Mouse (Mus musculus): Measurements from ENCODE around the gene Abhd14a. TPM values are rescaled to one million over a fixed set of nuclear protein-coding genes. Genes with fewer than 3 reads are reported as not detected.
A peak's percentile ranks its signal among the peaks of the same experiment; 100 is the strongest.

The Abhd14a gene
- polyA plus RNA-seq, 1 experiment from 2014 or later = 55.5 TPM

- no peak overlapping the region for H3K27ac ChIP-seq
- ATAC-seq (replicated peaks; ENCODE audit: low FRiP score) = no peak
- peaks cover 37% of the 10 kb centered on the region for H3K4me1 ChIP-seq
These were observed 44.7 kb downstream of the Abhd14a start for GRCm38 (mm10) chr9:106402607-106403375.

GRCm38 (mm10) chr9:106402149-106402548 is 45.3 kb downstream of the Abhd14a start:
- Histone ChIP-seq H3K27me3 (no peaks in the 10 kb centered on the region), H3K36me3 (no peaks in the 10 kb centered on the region), H3K4me3 (replicated peaks) (no peak overlapping the region), H3K9ac (no peak overlapping the region), H3K4me2 (no peak overlapping the region), H3K9me3 (replicated peaks) (no peaks in the 10 kb centered on the region), H3K27ac (no peak overlapping the region), H3K4me1 (peaks cover 37% of the 10 kb centered on the region)
- 88% methylated on average over 5 of the region's 5 CpGs for WGBS
- ATAC-seq (replicated peaks; ENCODE audit: low FRiP score) = no peak

More at GRCm38 (mm10) chr9:106402607-106403375, 44.7 kb downstream of the Abhd14a start:
- Histone ChIP-seq H3K9me3 (replicated peaks) (no peaks in the 10 kb centered on the region), H3K4me2 (no peak overlapping the region), H3K27me3 (no peaks in the 10 kb centered on the region), H3K9ac (no peak overlapping the region), H3K36me3 (no peaks in the 10 kb centered on the region), H3K4me3 (replicated peaks) (no peak overlapping the region)
- WGBS = 63% methylated on average over 16 of the region's 16 CpGs

GRCm38 (mm10) chr9:106399808-106400207 is 47.7 kb downstream of the Abhd14a start:
- WGBS = 76% methylated on average over 3 of the region's 3 CpGs
- H3K9ac ChIP-seq = no peak overlapping the region
- no peaks in the 10 kb centered on the region for H3K9me3 ChIP-seq (replicated peaks)
- H3K4me3 ChIP-seq (replicated peaks) = no peak overlapping the region
- no peak overlapping the region for H3K27ac ChIP-seq
- H3K4me2 ChIP-seq = no peak overlapping the region
- no peaks in the 10 kb centered on the region for H3K27me3 ChIP-seq
- H3K36me3 ChIP-seq = no peaks in the 10 kb centered on the region
- ATAC-seq (replicated peaks; ENCODE audit: low FRiP score) = no peak
- peaks cover 22% of the 10 kb centered on the region for H3K4me1 ChIP-seq

GRCm38 (mm10) chr9:106398667-106399311 is 48.7 kb downstream of the Abhd14a start:
- ATAC-seq (replicated peaks; ENCODE audit: low FRiP score) = no peak
- peaks cover 26% of the 10 kb centered on the region for H3K4me1 ChIP-seq
- 75% methylated on average over 9 of the region's 9 CpGs for WGBS
- no peak overlapping the region for H3K4me3 ChIP-seq (replicated peaks)
- no peaks in the 10 kb centered on the region for H3K36me3 ChIP-seq
- no peak overlapping the region for H3K9ac ChIP-seq
- no peaks in the 10 kb centered on the region for H3K9me3 ChIP-seq (replicated peaks)
- no peak overlapping the region for H3K27ac ChIP-seq
- H3K27me3 ChIP-seq = no peaks in the 10 kb centered on the region
- H3K4me2 ChIP-seq = no peak overlapping the region

- 75% methylated on average over 4 of the region's 4 CpGs for WGBS
- ATAC-seq (replicated peaks; ENCODE audit: low FRiP score) = no peak
These were observed 49.7 kb downstream of the Abhd14a start for GRCm38 (mm10) chr9:106397733-106398132.

GRCm38 (mm10) chr9:106394649-106395602 is 52.6 kb downstream of the Abhd14a start:
- H3K36me3 ChIP-seq = no peaks in the 10 kb centered on the region
- 55% methylated on average over 11 of the region's 11 CpGs for WGBS
- H3K9me3 ChIP-seq (replicated peaks) = no peaks in the 10 kb centered on the region
- H3K4me1 ChIP-seq = peaks cover 36% of the 10 kb centered on the region
- no peaks in the 10 kb centered on the region for H3K27me3 ChIP-seq
- H3K4me3 ChIP-seq (replicated peaks) = no peak overlapping the region
- no peak overlapping the region for H3K27ac ChIP-seq
- peak; percentile 53; the same call in 1 of the 2 replicates for ATAC-seq (replicated peaks; ENCODE audit: low FRiP score)
- no peak overlapping the region for H3K4me2 ChIP-seq
- H3K9ac ChIP-seq = no peak overlapping the region

More at GRCm38 (mm10) chr9:106397733-106398132, 49.7 kb downstream of the Abhd14a start:
- Histone ChIP-seq H3K4me3 (replicated peaks) (no peak overlapping the region), H3K27me3 (no peaks in the 10 kb centered on the region), H3K4me2 (no peak overlapping the region), H3K9me3 (replicated peaks) (no peaks in the 10 kb centered on the region), H3K27ac (no peak overlapping the region), H3K36me3 (no peaks in the 10 kb centered on the region), H3K4me1 (peaks cover 34% of the 10 kb centered on the region), H3K9ac (no peak overlapping the region)

- ATAC-seq (replicated peaks; ENCODE audit: low FRiP score) = no peak
- WGBS = 88% methylated on average over 8 of the region's 8 CpGs
These were observed 53.9 kb downstream of the Abhd14a start for GRCm38 (mm10) chr9:106393548-106393947.

GRCm38 (mm10) chr9:106392828-106393527 is 54.5 kb downstream of the Abhd14a start:
- Histone ChIP-seq H3K9me3 (replicated peaks) (no peaks in the 10 kb centered on the region), H3K4me3 (replicated peaks) (no peak overlapping the region), H3K9ac (no peak overlapping the region), H3K36me3 (no peaks in the 10 kb centered on the region), H3K4me2 (no peak overlapping the region), H3K4me1 (peaks cover 35% of the 10 kb centered on the region), H3K27me3 (no peaks in the 10 kb centered on the region), H3K27ac (no peak overlapping the region)
- ATAC-seq (replicated peaks; ENCODE audit: low FRiP score) = 0 out of 2 replicates have a peak, but pooled peaks have one; percentile 6
- 73% methylated on average over 11 of the region's 11 CpGs for WGBS

More at GRCm38 (mm10) chr9:106393548-106393947, 53.9 kb downstream of the Abhd14a start:
- Histone ChIP-seq H3K4me1 (peaks cover 36% of the 10 kb centered on the region), H3K27ac (no peak overlapping the region), H3K36me3 (no peaks in the 10 kb centered on the region), H3K9ac (no peak overlapping the region), H3K27me3 (no peaks in the 10 kb centered on the region), H3K9me3 (replicated peaks) (no peaks in the 10 kb centered on the region), H3K4me2 (no peak overlapping the region), H3K4me3 (replicated peaks) (no peak overlapping the region)

Other genes with a start within 250 kb of the Abhd14a start
- gene Ppm1m, start 247.9 kb downstream of the Abhd14a start, polyA plus RNA-seq (2015; fragmentation: Nextera tagmentation; extraction: Ambion mirVana) = 49.0 and 55.1 TPM in 2 replicates
- 67.0 and 73.4 TPM in 2 replicates for gene Twf2, start 244.6 kb downstream of the Abhd14a start, polyA plus RNA-seq (2015; fragmentation: Nextera tagmentation; extraction: Ambion mirVana)
- 0.09 TPM in 1 of 2 replicates, not detected in the other for gene Tlr9, start 225.1 kb downstream of the Abhd14a start, polyA plus RNA-seq (2015; fragmentation: Nextera tagmentation; extraction: Ambion mirVana)
- gene Alas1, start 199.0 kb downstream of the Abhd14a start, polyA plus RNA-seq (2015; fragmentation: Nextera tagmentation; extraction: Ambion mirVana) = 104 and 121 TPM in 2 replicates
- 24.5 and 28.0 TPM in 2 replicates for gene Poc1a, start 166.6 kb downstream of the Abhd14a start, polyA plus RNA-seq (2015; fragmentation: Nextera tagmentation; extraction: Ambion mirVana)
- gene Dusp7, start 79.0 kb downstream of the Abhd14a start, polyA plus RNA-seq (2015; fragmentation: Nextera tagmentation; extraction: Ambion mirVana) = 15.6 and 17.7 TPM in 2 replicates
- gene Rpl29, start 18.2 kb downstream of the Abhd14a start, polyA plus RNA-seq (2015; fragmentation: Nextera tagmentation; extraction: Ambion mirVana) = 1,077 and 1,119 TPM in 2 replicates
- gene Acy1, start 9.4 kb downstream of the Abhd14a start, polyA plus RNA-seq (2015; fragmentation: Nextera tagmentation; extraction: Ambion mirVana) = 49.9 and 52.0 TPM in 2 replicates
- 27.9 and 30.6 TPM in 2 replicates for gene Abhd14b, start 219 bp downstream of the Abhd14a start, polyA plus RNA-seq (2015; fragmentation: Nextera tagmentation; extraction: Ambion mirVana)
- 118 and 140 TPM in 2 replicates for gene Pcbp4, start 5.6 kb upstream of the Abhd14a start, polyA plus RNA-seq (2015; fragmentation: Nextera tagmentation; extraction: Ambion mirVana)
- gene Gpr62, start 18.3 kb upstream of the Abhd14a start, polyA plus RNA-seq (2015; fragmentation: Nextera tagmentation; extraction: Ambion mirVana) = 0.22 and 0.47 TPM in 2 replicates
- gene Rrp9, start 28.3 kb upstream of the Abhd14a start, polyA plus RNA-seq (2015; fragmentation: Nextera tagmentation; extraction: Ambion mirVana) = 52.8 and 54.3 TPM in 2 replicates
- gene Parp3, start 29.3 kb upstream of the Abhd14a start, polyA plus RNA-seq (2015; fragmentation: Nextera tagmentation; extraction: Ambion mirVana) = 2.8 and 4.3 TPM in 2 replicates
- not detected in 2 replicates for gene Iqcf1, start 52.3 kb upstream of the Abhd14a start, polyA plus RNA-seq (2015; fragmentation: Nextera tagmentation; extraction: Ambion mirVana)
- not detected in 2 replicates for gene Iqcf5, start 66.9 kb upstream of the Abhd14a start, polyA plus RNA-seq (2015; fragmentation: Nextera tagmentation; extraction: Ambion mirVana)
- gene Iqcf3, start 114.0 kb upstream of the Abhd14a start, polyA plus RNA-seq (2015; fragmentation: Nextera tagmentation; extraction: Ambion mirVana) = not detected in 2 replicates
- not detected in 2 replicates for gene Iqcf4, start 123.3 kb upstream of the Abhd14a start, polyA plus RNA-seq (2015; fragmentation: Nextera tagmentation; extraction: Ambion mirVana)
- gene Iqcf6, start 178.9 kb upstream of the Abhd14a start, polyA plus RNA-seq (2015; fragmentation: Nextera tagmentation; extraction: Ambion mirVana) = not detected in 2 replicates
- not detected in 2 replicates for gene Grm2, start 208.4 kb upstream of the Abhd14a start, polyA plus RNA-seq (2015; fragmentation: Nextera tagmentation; extraction: Ambion mirVana)
- gene Tex264, start 238.2 kb upstream of the Abhd14a start, polyA plus RNA-seq (2015; fragmentation: Nextera tagmentation; extraction: Ambion mirVana) = 65.6 and 67.4 TPM in 2 replicates

Measured in kidney, embryonic 15.5 days (tissue).